Mouse (Mus musculus) layer of hippocampus, adult 6 months (tissue): Measurements from ENCODE around the gene Slc11a2. TPM values are rescaled to one million over a fixed set of nuclear protein-coding genes. Genes with fewer than 3 reads are reported as not detected.

Source experiments
- long read RNA-seq, 2 experiments: library from polyadenylated mRNA; unstranded; transcript quantifications; one replicate each; pipeline ENCODE4 v2.0.0; 2019 to 2020
- polyA plus RNA-seq: library from polyadenylated mRNA; unstranded; fragments of <200 nt; fragmentation: Nextera tagmentation; gene quantifications from 2 replicates; pipeline ENCODE4 v1.2.3, GENCODE M21; 2021

Gene Slc11a2
- polyA plus RNA-seq, result 17.1 and 18.1 TPM in 2 replicates
- long read RNA-seq, experiment 1, full-length matches to known transcripts, result 12 of 26 reads
- long read RNA-seq, experiment 1, partial matches to known transcripts, result 5 of 26 reads
- long read RNA-seq, experiment 1, other reads (novel, unspliced or antisense), result 9 of 26 reads
- long read RNA-seq, experiment 2, full-length matches to known transcripts, result 56 of 98 reads
- long read RNA-seq, experiment 2, partial matches to known transcripts, result 10 of 98 reads
- long read RNA-seq, experiment 2, other reads (novel, unspliced or antisense), result 32 of 98 reads

DNA sequence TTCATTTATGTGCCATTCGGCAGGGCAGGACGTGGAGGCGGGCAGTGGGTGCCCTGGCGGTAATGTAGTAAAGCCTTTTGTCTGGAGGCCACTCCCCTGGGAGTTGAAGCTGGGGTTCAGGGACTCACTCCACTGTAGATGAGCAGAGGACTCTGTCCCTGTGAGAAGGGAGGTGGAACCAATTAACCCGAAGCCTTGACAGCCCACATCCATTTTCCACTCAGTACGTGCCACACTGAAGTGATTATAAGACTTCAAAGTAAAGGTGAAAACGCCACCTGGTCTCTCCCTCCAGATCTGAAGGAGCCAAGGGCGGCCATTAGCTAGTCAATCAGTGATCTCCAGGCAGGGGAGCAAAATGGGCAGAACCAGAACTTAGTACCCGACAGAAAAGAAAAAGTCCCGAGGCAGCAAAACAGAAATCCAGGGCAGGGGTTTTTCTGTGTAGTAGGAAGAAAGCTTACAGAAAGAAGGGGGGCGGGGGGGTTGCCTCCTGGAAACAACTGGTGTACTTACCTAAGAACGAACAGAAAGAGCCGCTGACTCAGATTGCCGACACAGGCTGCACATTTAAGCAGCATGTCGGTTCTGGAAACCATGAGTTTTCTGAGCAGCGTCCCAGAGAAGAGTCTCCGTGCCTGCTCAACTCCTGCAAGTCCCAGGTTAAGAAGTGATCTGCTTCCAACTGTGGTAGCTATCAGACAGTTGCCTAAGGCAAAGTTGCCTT lies at the start of gene Slc11a2:
TSS of gene Slc11a2 (minus strand) at position 677 of the 727 bp plus-strand sequence.

DNA sequence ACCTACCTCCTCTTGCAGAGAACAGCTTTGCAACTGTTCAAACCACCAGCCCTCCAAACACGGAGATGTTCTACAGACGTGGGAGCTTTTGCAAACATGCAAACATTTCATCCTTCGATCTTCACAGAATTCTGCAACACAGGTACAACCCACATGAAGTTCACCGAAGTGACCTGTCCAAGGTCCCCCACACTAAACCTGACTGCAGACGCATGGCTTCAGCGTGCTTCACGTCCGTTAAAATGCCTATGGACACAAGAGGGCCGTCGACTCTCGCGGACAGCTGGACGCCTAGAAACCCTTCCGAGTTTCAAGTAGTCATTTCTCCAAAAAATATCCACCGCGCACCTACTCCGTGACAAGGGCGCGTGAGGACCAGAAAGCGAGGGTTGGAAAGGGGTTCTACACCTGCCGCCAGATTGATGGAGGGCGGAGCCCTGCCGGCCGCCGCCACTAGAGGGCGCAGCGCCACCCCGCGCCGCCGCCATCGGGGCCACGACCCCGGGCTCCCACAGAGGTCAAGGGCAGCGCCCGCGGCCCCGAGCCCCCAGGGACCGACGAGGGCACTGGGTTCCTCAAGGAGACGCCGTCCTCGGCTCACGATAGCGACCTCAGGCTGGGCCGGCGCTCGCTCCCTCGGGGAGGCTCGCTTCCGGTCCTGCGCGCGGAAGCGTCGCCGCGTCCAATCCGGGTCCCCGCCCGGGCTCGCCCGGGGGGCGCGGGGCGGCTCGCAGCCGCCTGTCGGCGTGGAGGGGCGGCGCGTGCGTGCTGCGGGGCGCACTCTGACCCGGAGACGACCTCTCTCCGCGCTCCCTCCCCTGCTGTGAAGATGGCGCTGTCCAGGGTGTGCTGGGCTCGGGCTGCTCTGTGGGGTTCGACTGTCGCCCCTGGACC lies 43.7 kb upstream of the Slc11a2 start, which contains the start of gene Letmd1:
TSS of gene Letmd1 (plus strand) at position 729 of the 894 bp plus-strand sequence.

DNA sequence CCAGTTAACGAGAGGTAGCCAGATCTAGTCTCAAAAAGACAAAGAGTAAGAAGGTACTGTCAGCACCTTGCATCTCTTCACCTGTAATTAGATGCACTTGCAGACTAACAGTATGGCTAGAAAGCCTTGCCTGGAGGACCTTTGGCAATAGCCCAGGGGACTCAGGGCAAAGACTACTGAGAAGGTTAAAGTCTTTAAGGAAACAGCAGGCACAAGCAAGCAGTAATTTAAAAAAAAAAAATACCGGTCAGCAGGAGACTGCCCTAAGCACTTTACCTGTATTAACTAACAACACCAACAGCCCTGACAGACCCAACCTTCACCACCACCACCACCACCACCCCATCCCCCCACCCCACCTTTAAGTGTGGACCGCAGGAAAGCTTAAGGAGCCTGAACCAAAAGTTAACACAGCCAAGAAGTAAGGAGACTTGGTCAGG lies 3.1 kb downstream of the Slc11a2 start, which contains the start of gene Gm5475:
TSS of gene Gm5475 (plus strand) at position 390 of the 440 bp plus-strand sequence.

DNA sequence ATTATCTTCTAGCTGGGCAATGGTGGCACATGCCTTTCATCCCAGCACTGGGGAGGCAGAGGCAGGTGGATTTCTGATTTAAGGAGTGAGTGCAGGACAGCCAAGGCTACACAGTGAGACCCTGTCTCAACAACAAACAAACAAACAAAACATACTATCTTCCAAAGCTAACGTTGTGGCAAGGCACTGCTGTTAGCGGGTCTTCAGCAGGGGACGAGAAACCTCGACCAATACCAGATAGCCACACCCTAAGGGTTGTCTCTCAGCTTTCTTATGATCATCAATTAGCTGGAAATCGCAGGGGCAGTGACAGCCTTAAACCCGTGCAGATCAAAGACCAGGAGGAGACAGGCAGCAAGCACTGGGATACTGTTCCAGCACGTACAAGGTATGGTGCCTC lies 60.6 kb downstream of the Slc11a2 start, which contains the start of gene Higd1c:
TSS of gene Higd1c (plus strand) at position 301 of the 400 bp plus-strand sequence.

DNA sequence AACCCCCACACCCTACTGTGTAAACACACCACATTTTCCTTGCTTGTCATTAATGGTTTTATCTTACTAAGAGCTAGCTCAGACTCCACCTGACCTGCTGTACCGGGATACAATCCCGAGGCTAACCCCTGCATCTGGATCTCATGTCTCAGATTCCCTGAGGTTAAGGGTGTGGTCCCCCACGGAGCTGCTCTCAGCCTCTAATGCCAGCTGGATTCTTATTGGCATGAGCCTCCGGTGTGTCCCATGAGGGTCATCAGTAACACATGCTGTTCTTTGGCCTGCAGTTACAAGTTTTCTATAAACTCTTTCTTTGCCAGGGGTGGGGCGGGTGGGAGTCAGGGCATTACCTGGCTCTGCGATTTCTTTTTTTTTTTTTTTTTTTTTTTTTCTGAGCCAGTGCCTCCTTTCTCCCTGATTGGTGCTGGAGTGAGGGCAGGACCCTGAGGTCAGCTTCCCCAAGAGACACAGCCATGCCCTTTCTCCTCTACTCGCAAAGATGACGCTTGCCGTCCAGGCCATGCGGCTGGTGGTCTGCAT lies 72.1 kb downstream of the Slc11a2 start, which contains the start of the genes Methig1 and Mettl7a2:
TSS of gene Methig1 (plus strand) at position 439 of the 540 bp plus-strand sequence.
TSS of gene Mettl7a2 (plus strand) at position 490 of the 540 bp plus-strand sequence.

Other genes starting within 250 kb of the Slc11a2 start
- gene Atf1, start 197.3 kb downstream of the Slc11a2 start, polyA plus RNA-seq, result 4.1 and 4.6 TPM in 2 replicates
- gene Tmprss12, start 144.2 kb downstream of the Slc11a2 start, polyA plus RNA-seq, result not detected in 2 replicates
- 13.1 and 17.6 TPM in 2 replicates for gene Mettl7a1, start 120.9 kb downstream of the Slc11a2 start, polyA plus RNA-seq
- not detected in 2 replicates for gene Mettl7a3, start 90.1 kb downstream of the Slc11a2 start, polyA plus RNA-seq
- gene Methig1, start 71.9 kb downstream of the Slc11a2 start, polyA plus RNA-seq, result not detected in 2 replicates
- not detected in 2 replicates for gene Mettl7a2, start 71.9 kb downstream of the Slc11a2 start, polyA plus RNA-seq
- not detected in 2 replicates for gene Higd1c, start 60.5 kb downstream of the Slc11a2 start, polyA plus RNA-seq
- gene Gm5475, start 2.9 kb downstream of the Slc11a2 start, polyA plus RNA-seq, result not detected in 2 replicates
- 58.8 and 74.9 TPM in 2 replicates for gene Letmd1, start 44.0 kb upstream of the Slc11a2 start, polyA plus RNA-seq
- gene Csrnp2, start 70.4 kb upstream of the Slc11a2 start, polyA plus RNA-seq, result 4.6 and 4.8 TPM in 2 replicates
- gene Tfcp2, start 126.9 kb upstream of the Slc11a2 start, polyA plus RNA-seq, result 14.1 and 21.5 TPM in 2 replicates
- 10.1 and 11.6 TPM in 2 replicates for gene Pou6f1, start 174.9 kb upstream of the Slc11a2 start, polyA plus RNA-seq
- 248 and 256 TPM in 2 replicates for gene Dazap2, start 190.3 kb upstream of the Slc11a2 start, polyA plus RNA-seq
- 2.1 and 2.3 TPM in 2 replicates for gene Smagp, start 211.9 kb upstream of the Slc11a2 start, polyA plus RNA-seq
- 3.8 and 4.4 TPM in 2 replicates for gene Bin2, start 244.5 kb upstream of the Slc11a2 start, polyA plus RNA-seq